ENCODE assay signal across 7 mouse cellular contexts in genomic region chr7:45783511-45784091, GRCm38 (mm10). TPM values are rescaled to one million over a fixed set of nuclear protein-coding genes. Genes with fewer than 3 reads are reported as not detected.
A peak's percentile ranks its signal among the peaks of the same experiment; 100 is the strongest.
DNase-seq lines count a peak whose midpoint lies in the region; ATAC-seq and TF ChIP-seq lines count a peak whose summit lies in the region.

TSS of gene Lmtk3 (plus strand) at chr7:45783738.

- H3K4me1 ChIP-seq in bone marrow macrophage, adult 2 months (ENCODE audit: control insufficient read depth, insufficient read depth, low read length) = peaks cover 11% of the 10 kb centered on the region
- peaks cover 6% of the 10 kb centered on the region; the same call in 1 of the 2 replicates for H3K4me1 ChIP-seq in embryonic fibroblast, embryonic 13.5 days (ENCODE audit: control insufficient read depth, insufficient read depth, low read length)
- peaks cover 26% of the 10 kb centered on the region for H3K4me1 ChIP-seq in hindbrain, embryonic 15.5 days (replicated peaks)

- peak; percentile 52 for ATAC-seq in hindbrain, embryonic 15.5 days (ENCODE audit: low FRiP score, low read depth)
- peak; percentile 55 for ATAC-seq in megakaryocyte, adult 5-6 weeks (ENCODE audit: poor library complexity, severe bottlenecking)

- peak; percentile 72 for DNase-seq in Muller cell, postnatal 12 days (ENCODE audit: inconsistent ontology term)
- peak; percentile 69 to 81 for DNase-seq in left cerebral cortex, postnatal 10 days (ENCODE audit: extremely low spot score in 1 of 2, low spot score in 2 of 2)
- DNase-seq in right cerebral cortex, postnatal 4 days = peak; percentile 88

- intact Hi-C loops in left cerebral cortex, postnatal 10 days (cut with DNase I) = loop anchor here (5.0 kb wide), 1 partner anchor 41 kb away; no protein-coding TSS in a partner anchor

- peak within 1 kb of the TSS; percentile 64 for H3K4me2 ChIP-seq in hindbrain, embryonic 15.5 days

- H3K4me3 ChIP-seq in bone marrow macrophage, adult 2 months (ENCODE audit: insufficient read depth, low read length) = peak within 1 kb of the TSS; percentile 57
- H3K4me3 ChIP-seq in embryonic fibroblast, embryonic 13.5 days (ENCODE audit: insufficient read depth, low read length) = peak within 1 kb of the TSS; percentile 53
- peak within 1 kb of the TSS; percentile 90 for H3K4me3 ChIP-seq in hindbrain, embryonic 15.5 days

- H3K9ac ChIP-seq in hindbrain, embryonic 15.5 days = peak within 1 kb of the TSS; percentile 96

- H3K27me3 ChIP-seq in hindbrain, embryonic 15.5 days = no peaks in the 10 kb centered on the region

- no peaks in the 10 kb centered on the region for H3K9me3 ChIP-seq in hindbrain, embryonic 15.5 days

- under 1% methylated on average over 38 of the region's 38 CpGs for WGBS in hindbrain, embryonic 15.5 days

- H3K27ac ChIP-seq in bone marrow macrophage, adult 2 months (ENCODE audit: insufficient read depth, low read depth, low read length) = no peak within 1 kb of the TSS
- H3K27ac ChIP-seq in embryonic fibroblast, embryonic 13.5 days (ENCODE audit: insufficient read depth, low read length) = no peak within 1 kb of the TSS
- H3K27ac ChIP-seq in hindbrain, embryonic 15.5 days (replicated peaks) = peak within 1 kb of the TSS; percentile 97

- peaks cover 12% of the 10 kb centered on the region for H3K36me3 ChIP-seq in hindbrain, embryonic 15.5 days

- TF ChIP-seq CTCF in bone marrow macrophage, adult 2 months (IDR thresholded peaks at IDR 0.05; ENCODE audit: low read depth, low read length) = no peak
- TF ChIP-seq CTCF in embryonic fibroblast, embryonic 13.5 days (IDR thresholded peaks at IDR 0.05; ENCODE audit: borderline replicate concordance, insufficient read depth, low read length) = no peak

- no peak for TF ChIP-seq POLR2A in bone marrow macrophage, adult 2 months (IDR thresholded peaks at IDR 0.05; ENCODE audit: borderline replicate concordance, low read depth, low read length)
- peak; percentile 51; the same call in 1 of the 2 replicates for TF ChIP-seq POLR2A in embryonic fibroblast, embryonic 13.5 days (IDR thresholded peaks at IDR 0.05; ENCODE audit: low read depth, low read length)

RNA-seq across cellular contexts. Expression of gene Lmtk3, which starts in this region (rescaled TPM):
- 0.16 TPM in 1 of 2 replicates, not detected in the other for polyA plus RNA-seq in bone marrow macrophage, adult 2 months (2012; ENCODE audit: insufficient read depth, insufficient read length, missing spikeins)
- polyA plus RNA-seq in embryonic fibroblast, embryonic 13.5 days (2011; ENCODE audit: insufficient read length, low read depth, missing spikeins) = 5.5 and 8.7 TPM in 2 replicates
- polyA plus RNA-seq in hindbrain, embryonic 15.5 days (2015; fragmentation: Nextera tagmentation; extraction: Ambion mirVana) = 20.1 and 24.8 TPM in 2 replicates
- 100 to 1,000 TPM; 268 to 281 TPM for total RNA-seq in left cerebral cortex, postnatal 10 days (2021)
- total RNA-seq in megakaryocyte, adult 5-6 weeks (2015) = 0.09 TPM in 1 of 2 replicates, not detected in the other
- total RNA-seq in megakaryocyte, adult 5-6 weeks (2017) = not detected in 2 replicates

Comparison
In these comparisons a context has a peak if more than half of its experiments do, and no peak if none do; other contexts are left out.
1. RNA of gene Lmtk3 (total RNA-seq): 268 to 281 TPM in left cerebral cortex, postnatal 10 days; 0.09 TPM in megakaryocyte, adult 5-6 weeks; every median in the first group is over 100 times any median in the second.
2. Peak in ATAC-seq in megakaryocyte, adult 5-6 weeks; RNA of the gene not detected or under 1 TPM.
3. Peak in every context shown above with its lines, with median percentiles within 50 percentile points of each other: DNase-seq and H3K4me3 ChIP-seq.